Mouse (Mus musculus): Measurements from ENCODE around the gene Ankrd13b. TPM values are rescaled to one million over a fixed set of nuclear protein-coding genes. Genes with fewer than 3 reads are reported as not detected.

Ankrd13b gene
- polyA plus RNA-seq, 1 experiment from 2014 or later, result 7.1 TPM

GRCm38 (mm10) chr11:77485229-77485628 is 4.2 kb downstream of the Ankrd13b start:
- 57% methylated on average over 6 of the region's 6 CpGs for WGBS
- no peak for ATAC-seq (ENCODE audit: borderline replicate concordance, extremely low read depth, low FRiP score, low TSS enrichment)
- H3K36me3 ChIP-seq, result no peaks in the 10 kb centered on the region
- H3K4me3 ChIP-seq, result no peak overlapping the region
- H3K27me3 ChIP-seq, result no peaks in the 10 kb centered on the region
- no peak overlapping the region for H3K27ac ChIP-seq
- H3K9ac ChIP-seq, result no peak overlapping the region
- H3K4me1 ChIP-seq, result peaks cover 52% of the 10 kb centered on the region
- H3K4me2 ChIP-seq, result no peak overlapping the region
- no peaks in the 10 kb centered on the region for H3K9me3 ChIP-seq

- no peak overlapping the region for H3K4me2 ChIP-seq
- H3K27ac ChIP-seq, result no peak overlapping the region
- no peaks in the 10 kb centered on the region for H3K9me3 ChIP-seq
- no peak overlapping the region for H3K4me3 ChIP-seq
- H3K9ac ChIP-seq, result no peak overlapping the region
- peaks cover 44% of the 10 kb centered on the region for H3K4me1 ChIP-seq
- no peak for ATAC-seq (ENCODE audit: borderline replicate concordance, extremely low read depth, low FRiP score, low TSS enrichment)
- H3K27me3 ChIP-seq, result no peaks in the 10 kb centered on the region
- WGBS, result 28% methylated on average over 11 of the region's 11 CpGs
- H3K36me3 ChIP-seq, result no peaks in the 10 kb centered on the region
Measured at GRCm38 (mm10) chr11:77483510-77484255, 5.8 kb downstream of the Ankrd13b start.

DNA sequence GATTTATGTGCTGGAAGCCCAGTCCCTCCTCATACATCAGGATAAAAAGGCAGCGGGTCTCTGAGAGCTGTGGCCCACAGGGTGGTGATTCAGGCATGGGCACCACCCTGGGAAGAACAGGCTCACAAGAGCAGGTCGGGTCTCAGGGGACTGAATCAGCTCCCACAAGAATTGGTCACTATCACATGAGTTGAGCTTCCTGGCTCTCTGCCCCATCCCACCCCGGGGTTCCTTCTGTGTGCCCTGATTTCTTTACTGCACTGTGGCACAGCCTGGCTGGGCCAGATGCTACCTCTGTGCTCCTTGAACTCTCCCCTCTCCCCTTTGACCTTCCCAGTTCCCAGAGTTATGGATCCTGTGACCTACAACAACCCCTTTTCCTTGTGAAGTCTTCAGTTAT is 6.4 kb downstream of the Ankrd13b start:
- no peak for ATAC-seq (ENCODE audit: borderline replicate concordance, extremely low read depth, low FRiP score, low TSS enrichment)
- H3K27ac ChIP-seq, result no peak overlapping the region
- no peaks in the 10 kb centered on the region for H3K27me3 ChIP-seq
- H3K36me3 ChIP-seq, result no peaks in the 10 kb centered on the region
- 51% methylated on average over 3 of the region's 3 CpGs for WGBS
- no peaks in the 10 kb centered on the region for H3K9me3 ChIP-seq
- peaks cover 38% of the 10 kb centered on the region for H3K4me1 ChIP-seq
- H3K4me2 ChIP-seq, result no peak overlapping the region
- H3K4me3 ChIP-seq, result no peak overlapping the region
- H3K9ac ChIP-seq, result no peak overlapping the region

GRCm38 (mm10) chr11:77476895-77477294 is 12.6 kb downstream of the Ankrd13b start:
- Histone ChIP-seq H3K27me3 (no peaks in the 10 kb centered on the region), H3K4me2 (no peak overlapping the region), H3K9me3 (no peaks in the 10 kb centered on the region), H3K9ac (no peak overlapping the region), H3K4me1 (no peaks in the 10 kb centered on the region), H3K27ac (no peak overlapping the region), H3K36me3 (peaks cover 5% of the 10 kb centered on the region), H3K4me3 (no peak overlapping the region)
- no peak for ATAC-seq (ENCODE audit: borderline replicate concordance, extremely low read depth, low FRiP score, low TSS enrichment)
- WGBS, result 82% methylated on average over 6 of the region's 6 CpGs

GRCm38 (mm10) chr11:77476216-77476615 is 13.3 kb downstream of the Ankrd13b start:
- H3K9me3 ChIP-seq, result no peaks in the 10 kb centered on the region
- ATAC-seq (ENCODE audit: borderline replicate concordance, extremely low read depth, low FRiP score, low TSS enrichment), result no peak; the same call in 1 of the 2 replicates
- H3K4me2 ChIP-seq, result no peak overlapping the region
- no peaks in the 10 kb centered on the region for H3K27me3 ChIP-seq
- no peak overlapping the region for H3K9ac ChIP-seq
- H3K4me3 ChIP-seq, result no peak overlapping the region
- H3K27ac ChIP-seq, result no peak overlapping the region
- no peaks in the 10 kb centered on the region for H3K4me1 ChIP-seq
- WGBS, result 94% methylated on average over 14 of the region's 14 CpGs
- peaks cover 11% of the 10 kb centered on the region for H3K36me3 ChIP-seq

DNA sequence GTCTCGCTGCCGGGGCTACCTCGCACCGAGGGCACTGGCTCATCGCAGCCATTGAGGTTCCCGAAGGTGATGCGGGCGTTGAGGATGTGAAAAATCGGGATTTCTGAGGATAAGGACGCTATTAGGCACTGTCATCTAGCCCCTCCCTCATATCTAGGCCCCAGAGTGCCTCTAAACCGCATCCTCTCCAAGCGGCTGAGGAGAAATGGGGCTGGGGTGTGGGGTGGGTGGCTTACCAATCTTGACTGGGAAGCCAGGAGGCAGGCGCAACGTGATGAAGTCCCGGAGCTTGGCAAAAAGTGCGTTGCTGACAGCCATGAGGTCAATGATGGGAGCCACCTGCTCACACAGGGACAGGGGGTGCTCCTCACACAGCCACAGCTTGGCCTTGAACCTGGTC is 16.7 kb downstream of the Ankrd13b start:
- peaks cover 2% of the 10 kb centered on the region; the same call in 1 of the 2 replicates for H3K4me1 ChIP-seq
- no peak overlapping the region for H3K4me2 ChIP-seq
- H3K9ac ChIP-seq, result no peak overlapping the region
- H3K36me3 ChIP-seq, result peaks cover 12% of the 10 kb centered on the region
- ATAC-seq (ENCODE audit: borderline replicate concordance, extremely low read depth, low FRiP score, low TSS enrichment), result no peak
- peaks cover 15% of the 10 kb centered on the region for H3K27me3 ChIP-seq
- WGBS, result 84% methylated on average over 16 of the region's 16 CpGs
- no peaks in the 10 kb centered on the region for H3K9me3 ChIP-seq
- no peak overlapping the region for H3K4me3 ChIP-seq
- H3K27ac ChIP-seq, result no peak overlapping the region

- Histone ChIP-seq H3K9ac (no peak overlapping the region), H3K4me1 (peaks cover 9% of the 10 kb centered on the region; the same call in 1 of the 2 replicates), H3K4me3 (no peak overlapping the region), H3K9me3 (no peaks in the 10 kb centered on the region), H3K27ac (no peak overlapping the region), H3K36me3 (peaks cover 12% of the 10 kb centered on the region), H3K4me2 (no peak overlapping the region), H3K27me3 (peaks cover 28% of the 10 kb centered on the region)
- no peak for ATAC-seq (ENCODE audit: borderline replicate concordance, extremely low read depth, low FRiP score, low TSS enrichment)
- 68% methylated on average over 29 of the region's 29 CpGs for WGBS
Measured at GRCm38 (mm10) chr11:77471407-77471806, 18.1 kb downstream of the Ankrd13b start.

GRCm38 (mm10) chr11:77468397-77468796 is 21.1 kb downstream of the Ankrd13b start:
- Histone ChIP-seq H3K36me3 (peaks cover 12% of the 10 kb centered on the region), H3K4me3 (no peak overlapping the region), H3K27ac (no peak overlapping the region), H3K27me3 (peaks cover 57% of the 10 kb centered on the region), H3K9ac (no peak overlapping the region), H3K4me2 (no peak overlapping the region), H3K9me3 (no peaks in the 10 kb centered on the region), H3K4me1 (peaks cover 20% of the 10 kb centered on the region; the same call in 1 of the 2 replicates)
- no peak for ATAC-seq (ENCODE audit: borderline replicate concordance, extremely low read depth, low FRiP score, low TSS enrichment)
- 77% methylated on average over 9 of the region's 9 CpGs for WGBS

GRCm38 (mm10) chr11:77467784-77468183 is 21.7 kb downstream of the Ankrd13b start:
- Histone ChIP-seq H3K9me3 (no peaks in the 10 kb centered on the region), H3K4me2 (peak overlapping the region; percentile 42), H3K27ac (no peak overlapping the region), H3K9ac (no peak overlapping the region), H3K4me3 (no peak overlapping the region), H3K36me3 (peaks cover 12% of the 10 kb centered on the region), H3K27me3 (peaks cover 63% of the 10 kb centered on the region), H3K4me1 (peaks cover 24% of the 10 kb centered on the region; the same call in 1 of the 2 replicates)
- 14% methylated on average over 20 of the region's 20 CpGs for WGBS
- ATAC-seq (ENCODE audit: borderline replicate concordance, extremely low read depth, low FRiP score, low TSS enrichment), result no peak

- Histone ChIP-seq H3K9ac (no peak overlapping the region), H3K4me2 (peak overlapping the region; percentile 42), H3K4me3 (no peak overlapping the region), H3K36me3 (peaks cover 9% of the 10 kb centered on the region), H3K27ac (no peak overlapping the region), H3K27me3 (peaks cover 70% of the 10 kb centered on the region), H3K4me1 (peaks cover 27% of the 10 kb centered on the region; the same call in 1 of the 2 replicates), H3K9me3 (no peaks in the 10 kb centered on the region)
- ATAC-seq (ENCODE audit: borderline replicate concordance, extremely low read depth, low FRiP score, low TSS enrichment), result no peak
- 3% methylated on average over 25 of the region's 25 CpGs for WGBS
Measured at GRCm38 (mm10) chr11:77467157-77467556, 22.3 kb downstream of the Ankrd13b start.

- Histone ChIP-seq H3K27me3 (peaks cover 76% of the 10 kb centered on the region), H3K9ac (no peak overlapping the region), H3K4me3 (no peak overlapping the region), H3K27ac (no peak overlapping the region), H3K4me2 (peak overlapping the region; percentile 42; the same call in 1 of the 2 replicates), H3K4me1 (peaks cover 32% of the 10 kb centered on the region; the same call in 1 of the 2 replicates), H3K9me3 (no peaks in the 10 kb centered on the region), H3K36me3 (peaks cover 4% of the 10 kb centered on the region)
- ATAC-seq (ENCODE audit: borderline replicate concordance, extremely low read depth, low FRiP score, low TSS enrichment), result no peak
- 32% methylated on average over 9 of the region's 9 CpGs for WGBS
Measured at GRCm38 (mm10) chr11:77466544-77466943, 22.9 kb downstream of the Ankrd13b start.

GRCm38 (mm10) chr11:77465111-77465510 is 24.4 kb downstream of the Ankrd13b start:
- Histone ChIP-seq H3K9ac (no peak overlapping the region), H3K4me2 (no peak overlapping the region), H3K9me3 (no peaks in the 10 kb centered on the region), H3K27me3 (peaks cover 89% of the 10 kb centered on the region), H3K4me3 (no peak overlapping the region), H3K36me3 (no peaks in the 10 kb centered on the region), H3K27ac (no peak overlapping the region), H3K4me1 (peaks cover 32% of the 10 kb centered on the region; the same call in 1 of the 2 replicates)
- WGBS, result 64% methylated on average over 3 of the region's 3 CpGs
- ATAC-seq (ENCODE audit: borderline replicate concordance, extremely low read depth, low FRiP score, low TSS enrichment), result no peak

All from lung, embryonic 15.5 days (tissue).